Mouse (Mus musculus): Measurements from ENCODE around the gene 4922502D21Rik. TPM values are rescaled to one million over a fixed set of nuclear protein-coding genes. Genes with fewer than 3 reads are reported as not detected.
A peak's percentile ranks its signal among the peaks of the same experiment; 100 is the strongest.

4922502D21Rik gene
- polyA plus RNA-seq, 1 experiment from 2014 or later, result not detected

GRCm38 (mm10) chr6:129276483-129276882 is 55.1 kb downstream of the 4922502D21Rik start:
- 96% methylated on average over 2 of the region's 2 CpGs for WGBS
- H3K4me1 ChIP-seq (ENCODE audit: control insufficient read depth, insufficient read depth, low read length), result no peaks in the 10 kb centered on the region
- H3K9me3 ChIP-seq (replicated peaks; ENCODE audit: control insufficient read depth, low read length), result no peaks in the 10 kb centered on the region
- H3K9ac ChIP-seq (ENCODE audit: low read length), result no peak overlapping the region
- H3K4me3 ChIP-seq (replicated peaks; ENCODE audit: low read length), result no peak overlapping the region
- no peak for ATAC-seq (ENCODE audit: insufficient read depth, low FRiP score)
- no peaks in the 10 kb centered on the region for H3K27me3 ChIP-seq (ENCODE audit: control insufficient read depth, insufficient read depth, low read length)
- H3K36me3 ChIP-seq (ENCODE audit: control insufficient read depth, insufficient read depth, low read length), result no peaks in the 10 kb centered on the region
- no peak overlapping the region for H3K4me2 ChIP-seq (ENCODE audit: low read depth, low read length)
- no peak overlapping the region for H3K27ac ChIP-seq (ENCODE audit: low read length)

- ATAC-seq (ENCODE audit: insufficient read depth, low FRiP score), result no peak
- no peak overlapping the region for H3K9ac ChIP-seq (ENCODE audit: low read length)
- no peaks in the 10 kb centered on the region for H3K27me3 ChIP-seq (ENCODE audit: control insufficient read depth, insufficient read depth, low read length)
- WGBS, result 63% methylated on average over 3 of the region's 3 CpGs
- no peak overlapping the region for H3K27ac ChIP-seq (ENCODE audit: low read length)
- no peaks in the 10 kb centered on the region for H3K9me3 ChIP-seq (replicated peaks; ENCODE audit: control insufficient read depth, low read length)
- no peak overlapping the region for H3K4me2 ChIP-seq (ENCODE audit: low read depth, low read length)
- H3K4me1 ChIP-seq (ENCODE audit: control insufficient read depth, insufficient read depth, low read length), result no peaks in the 10 kb centered on the region
- H3K36me3 ChIP-seq (ENCODE audit: control insufficient read depth, insufficient read depth, low read length), result no peaks in the 10 kb centered on the region
- H3K4me3 ChIP-seq (replicated peaks; ENCODE audit: low read length), result no peak overlapping the region
These were observed 55.9 kb downstream of the 4922502D21Rik start for GRCm38 (mm10) chr6:129275624-129276203.

DNA sequence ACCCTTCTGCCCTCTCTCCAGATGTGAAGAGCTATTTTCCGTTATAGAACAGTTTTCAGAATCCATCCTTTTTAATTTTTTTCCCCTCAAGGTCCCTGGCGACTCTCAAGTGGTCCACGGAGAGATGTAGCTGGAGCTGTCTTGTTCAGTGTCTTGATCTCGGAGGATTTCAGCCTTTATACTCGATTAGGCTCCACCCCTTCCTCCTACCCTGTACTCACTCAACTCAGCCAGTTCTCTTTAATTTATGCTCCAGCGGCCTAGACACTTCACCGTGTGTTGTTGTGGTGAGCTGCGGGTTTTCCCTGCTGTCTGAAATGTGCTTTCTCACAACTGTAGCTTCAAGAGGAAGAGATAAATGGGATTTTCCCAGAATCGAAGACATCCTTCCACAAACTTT is 56.4 kb downstream of the 4922502D21Rik start, which contains the start of gene Cd69:
Cd69 (minus strand) TSS at position 217 of the 400 bp plus-strand sequence.
- H3K4me2 ChIP-seq (ENCODE audit: low read depth, low read length), result no peak within 1 kb of the TSS

GRCm38 (mm10) chr6:129274476-129274875 is 57.1 kb downstream of the 4922502D21Rik start:
- H3K27ac ChIP-seq (ENCODE audit: low read length), result no peak overlapping the region
- no peaks in the 10 kb centered on the region for H3K9me3 ChIP-seq (replicated peaks; ENCODE audit: control insufficient read depth, low read length)
- no peak for ATAC-seq (ENCODE audit: insufficient read depth, low FRiP score)
- H3K4me2 ChIP-seq (ENCODE audit: low read depth, low read length), result no peak overlapping the region
- no peak overlapping the region for H3K4me3 ChIP-seq (replicated peaks; ENCODE audit: low read length)
- no peaks in the 10 kb centered on the region for H3K4me1 ChIP-seq (ENCODE audit: control insufficient read depth, insufficient read depth, low read length)
- no peaks in the 10 kb centered on the region for H3K27me3 ChIP-seq (ENCODE audit: control insufficient read depth, insufficient read depth, low read length)
- 85% methylated on average over 2 of the region's 2 CpGs for WGBS
- no peak overlapping the region for H3K9ac ChIP-seq (ENCODE audit: low read length)
- no peaks in the 10 kb centered on the region for H3K36me3 ChIP-seq (ENCODE audit: control insufficient read depth, insufficient read depth, low read length)

More for the DNA sequence above, 56.4 kb downstream of the 4922502D21Rik start, which contains the start of gene Cd69:
- Histone ChIP-seq H3K27ac (ENCODE audit: low read length) (no peak within 1 kb of the TSS), H3K4me1 (ENCODE audit: control insufficient read depth, insufficient read depth, low read length) (no peaks in the 10 kb centered on the region), H3K27me3 (ENCODE audit: control insufficient read depth, insufficient read depth, low read length) (no peaks in the 10 kb centered on the region), H3K4me3 (replicated peaks; ENCODE audit: low read length) (0 out of 2 replicates have a peak within 1 kb of the TSS, but pooled peaks have one; percentile 0), H3K9me3 (replicated peaks; ENCODE audit: control insufficient read depth, low read length) (no peaks in the 10 kb centered on the region), H3K36me3 (ENCODE audit: control insufficient read depth, insufficient read depth, low read length) (no peaks in the 10 kb centered on the region), H3K9ac (ENCODE audit: low read length) (no peak within 1 kb of the TSS)
- 57% methylated on average over 9 of the region's 9 CpGs for WGBS
- no peak for ATAC-seq (ENCODE audit: insufficient read depth, low FRiP score)

DNA sequence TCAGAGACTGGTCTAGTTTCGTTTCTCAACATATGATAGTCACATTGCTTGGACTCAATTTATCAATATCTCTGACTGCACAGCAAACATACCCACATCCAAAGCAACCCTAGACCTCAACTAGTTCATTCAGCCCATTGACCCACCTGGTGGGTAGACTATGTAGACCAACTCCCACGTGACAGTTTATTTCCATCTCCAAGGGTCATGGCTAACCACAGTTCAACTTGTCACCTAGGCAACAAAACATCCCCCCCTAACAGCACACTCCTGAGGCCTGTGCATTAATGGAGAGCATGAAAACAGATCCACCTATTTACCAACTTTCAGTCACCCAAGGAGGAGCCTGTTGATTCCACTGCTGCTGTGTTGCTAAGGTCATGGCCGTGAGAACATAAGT is 57.9 kb downstream of the 4922502D21Rik start:
- H3K9me3 ChIP-seq (replicated peaks; ENCODE audit: control insufficient read depth, low read length), result no peaks in the 10 kb centered on the region
- H3K36me3 ChIP-seq (ENCODE audit: control insufficient read depth, insufficient read depth, low read length), result no peaks in the 10 kb centered on the region
- no peak overlapping the region for H3K4me3 ChIP-seq (replicated peaks; ENCODE audit: low read length)
- no peaks in the 10 kb centered on the region for H3K4me1 ChIP-seq (ENCODE audit: control insufficient read depth, insufficient read depth, low read length)
- no peak overlapping the region for H3K9ac ChIP-seq (ENCODE audit: low read length)
- no peak overlapping the region for H3K27ac ChIP-seq (ENCODE audit: low read length)
- H3K27me3 ChIP-seq (ENCODE audit: control insufficient read depth, insufficient read depth, low read length), result no peaks in the 10 kb centered on the region
- no peak overlapping the region for H3K4me2 ChIP-seq (ENCODE audit: low read depth, low read length)
- 65% methylated on average over 3 of the region's 3 CpGs for WGBS
- ATAC-seq (ENCODE audit: insufficient read depth, low FRiP score), result no peak

Other genes starting within 250 kb of the 4922502D21Rik start
- gene Clec2e, start 230.9 kb downstream of the 4922502D21Rik start, polyA plus RNA-seq (2015; fragmentation: Nextera tagmentation; extraction: Ambion mirVana), result 2.0 and 2.4 TPM in 2 replicates
- 0.72 and 0.81 TPM in 2 replicates for gene Clec2d, start 151.2 kb downstream of the 4922502D21Rik start, polyA plus RNA-seq (2015; fragmentation: Nextera tagmentation; extraction: Ambion mirVana)
- gene Cd69, start 56.4 kb downstream of the 4922502D21Rik start, polyA plus RNA-seq (2015; fragmentation: Nextera tagmentation; extraction: Ambion mirVana), result 0.20 and 0.48 TPM in 2 replicates
- 1.2 and 2.0 TPM in 2 replicates for gene Clec12a, start 10.9 kb upstream of the 4922502D21Rik start, polyA plus RNA-seq (2015; fragmentation: Nextera tagmentation; extraction: Ambion mirVana)
- gene Clec12b, start 54.1 kb upstream of the 4922502D21Rik start, polyA plus RNA-seq (2015; fragmentation: Nextera tagmentation; extraction: Ambion mirVana), result not detected in 2 replicates
- 1.7 and 1.8 TPM in 2 replicates for gene Clec1b, start 65.5 kb upstream of the 4922502D21Rik start, polyA plus RNA-seq (2015; fragmentation: Nextera tagmentation; extraction: Ambion mirVana)
- 0.34 and 0.43 TPM in 2 replicates for gene Clec9a, start 77.1 kb upstream of the 4922502D21Rik start, polyA plus RNA-seq (2015; fragmentation: Nextera tagmentation; extraction: Ambion mirVana)
- gene Clec1a, start 120.2 kb upstream of the 4922502D21Rik start, polyA plus RNA-seq (2015; fragmentation: Nextera tagmentation; extraction: Ambion mirVana), result 3.3 and 3.6 TPM in 2 replicates
- gene Olr1, start 175.4 kb upstream of the 4922502D21Rik start, polyA plus RNA-seq (2015; fragmentation: Nextera tagmentation; extraction: Ambion mirVana), result 0.07 and 0.15 TPM in 2 replicates
- gene Tmem52b, start 180.8 kb upstream of the 4922502D21Rik start, polyA plus RNA-seq (2015; fragmentation: Nextera tagmentation; extraction: Ambion mirVana), result not detected in 2 replicates
- gene Gabarapl1, start 201.4 kb upstream of the 4922502D21Rik start, polyA plus RNA-seq (2015; fragmentation: Nextera tagmentation; extraction: Ambion mirVana), result 42.8 and 44.6 TPM in 2 replicates
- not detected in 2 replicates for gene Klre1, start 246.1 kb upstream of the 4922502D21Rik start, polyA plus RNA-seq (2015; fragmentation: Nextera tagmentation; extraction: Ambion mirVana)